Mouse (Mus musculus) urinary bladder, postnatal 10 days (tissue): ENCODE data around the gene Dpep3.

Experiments
- DNase-seq: peaks from one replicate; pipeline ENCODE4 v3.0.0; 2022; ENCODE audit warnings: low spot score

Dpep3 gene

GRCm38 (mm10) chr8:105935863-105936603 is 43.2 kb downstream of the Dpep3 start:
- no peak for DNase-seq

GRCm38 (mm10) chr8:105935105-105935504 is 44.1 kb downstream of the Dpep3 start:
- DNase-seq: no peak

GRCm38 (mm10) chr8:105933762-105934161 is 45.5 kb downstream of the Dpep3 start, which contains the start of gene Ctrl:
Gene Ctrl, minus strand, starts transcription at chr8:105933862.
- no peak for DNase-seq

- no peak for DNase-seq
These were observed 46.7 kb downstream of the Dpep3 start for GRCm38 (mm10) chr8:105932525-105932924.

GRCm38 (mm10) chr8:105931271-105931670 is 48.0 kb downstream of the Dpep3 start:
- DNase-seq: no peak

GRCm38 (mm10) chr8:105930602-105931001 is 48.6 kb downstream of the Dpep3 start:
- peak; percentile 68 for DNase-seq

- no peak for DNase-seq
These were observed 54.1 kb downstream of the Dpep3 start for GRCm38 (mm10) chr8:105925123-105925522.
